Mouse (Mus musculus) heart, postnatal 0 days (tissue): ENCODE measurements around the gene Zfp369. TPM values are rescaled to one million over a fixed set of nuclear protein-coding genes. Genes with fewer than 3 reads are reported as not detected.

ENCODE experiments used
- ATAC-seq: fragments of 200-750 bp; cut with Nextera tagmentation; 2 replicates; pipeline ENCODE4 v1.8.0; 2017; ENCODE audit warnings: low read depth, moderate number of reproducible peaks, moderate library complexity; ENCODE audit not compliant: insufficient read depth
- DNase-seq: peaks from one replicate; pipeline ENCODE4 v3.0.0-alpha.2; 2016; ENCODE audit warnings: low spot score
- H3K27ac ChIP-seq: fragments of 300-500 bp; sonication (generic); 2 replicates; pipeline ENCODE4 v1.5.1; 2014; ENCODE audit warnings: low read depth, mild to moderate bottlenecking
- H3K27me3 ChIP-seq: fragments of 300-500 bp; sonication (generic); 2 replicates; pipeline ENCODE4 v1.6.1; 2014; ENCODE audit warnings: low read length, mixed read lengths; ENCODE audit not compliant: control insufficient read depth, insufficient read depth
- H3K36me3 ChIP-seq: fragments of 300-500 bp; sonication (generic); replicated peaks from 2 replicates; pipeline ENCODE4 v1.6.1; 2014; ENCODE audit warnings: low read length, mixed read lengths; ENCODE audit not compliant: control insufficient read depth, insufficient read depth
- H3K4me1 ChIP-seq: fragments of 300-500 bp; sonication (generic); 2 replicates; pipeline ENCODE4 v1.6.1; 2014; ENCODE audit warnings: antibody characterized with exemption; ENCODE audit not compliant: control insufficient read depth, insufficient read depth
- H3K4me2 ChIP-seq: fragments of 300-500 bp; sonication (generic); 2 replicates; pipeline ENCODE4 v1.6.1; 2014; ENCODE audit warnings: low read depth, mild to moderate bottlenecking, low read length, moderate library complexity
- H3K4me3 ChIP-seq: fragments of 300-500 bp; sonication (generic); 2 replicates; pipeline ENCODE4 v1.5.1; 2014; ENCODE audit warnings: low read depth, low read length
- H3K9ac ChIP-seq: fragments of 300-500 bp; sonication (generic); replicated peaks from 2 replicates; pipeline ENCODE4 v1.6.1; 2014; ENCODE audit warnings: low read depth, low read length, mixed read lengths
- H3K9me3 ChIP-seq: fragments of 300-500 bp; sonication (generic); replicated peaks from 2 replicates; pipeline ENCODE4 v1.6.1; 2016; ENCODE audit warnings: low read length; ENCODE audit not compliant: control insufficient read depth
- CTCF ChIP-seq: IDR thresholded peaks from 2 replicates; pipeline ENCODE4 v1.5.1; 2016; ENCODE audit warnings: antibody characterized with exemption, control low read depth, low read depth
- EP300 ChIP-seq: IDR thresholded peaks from 2 replicates; pipeline ENCODE4 v1.6.1; 2016; ENCODE audit warnings: antibody characterized with exemption, low read depth
- WGBS: fragments of 180-500 bp; shearing (Covaris S2); extraction: QIAGEN DNeasy Blood & Tissue Kit; methylation state at CpG from one replicate; pipeline ENCODE4 v1.1.7; 2014; 5-methylcytosine and 5-hydroxymethylcytosine counted together
- polyA plus RNA-seq: library from polyadenylated mRNA; unstranded; fragments of >200 nt; fragmentation: Nextera tagmentation; extraction: Ambion mirVana; gene quantifications from 2 replicates; pipeline ENCODE4 v1.2.1, GENCODE M21; 2015
- total RNA-seq: library from RNA; depleted of rRNA; stranded (reverse); fragments of >200 nt; gene quantifications from 2 replicates; pipeline ENCODE4 v1.2.3, GENCODE M21; 2014; ENCODE audit warnings: low replicate concordance; rRNA removed

Gene Zfp369
- total RNA-seq (21.1 and 27.6 TPM in 2 replicates), polyA plus RNA-seq (5.2 and 6.2 TPM in 2 replicates)

DNA sequence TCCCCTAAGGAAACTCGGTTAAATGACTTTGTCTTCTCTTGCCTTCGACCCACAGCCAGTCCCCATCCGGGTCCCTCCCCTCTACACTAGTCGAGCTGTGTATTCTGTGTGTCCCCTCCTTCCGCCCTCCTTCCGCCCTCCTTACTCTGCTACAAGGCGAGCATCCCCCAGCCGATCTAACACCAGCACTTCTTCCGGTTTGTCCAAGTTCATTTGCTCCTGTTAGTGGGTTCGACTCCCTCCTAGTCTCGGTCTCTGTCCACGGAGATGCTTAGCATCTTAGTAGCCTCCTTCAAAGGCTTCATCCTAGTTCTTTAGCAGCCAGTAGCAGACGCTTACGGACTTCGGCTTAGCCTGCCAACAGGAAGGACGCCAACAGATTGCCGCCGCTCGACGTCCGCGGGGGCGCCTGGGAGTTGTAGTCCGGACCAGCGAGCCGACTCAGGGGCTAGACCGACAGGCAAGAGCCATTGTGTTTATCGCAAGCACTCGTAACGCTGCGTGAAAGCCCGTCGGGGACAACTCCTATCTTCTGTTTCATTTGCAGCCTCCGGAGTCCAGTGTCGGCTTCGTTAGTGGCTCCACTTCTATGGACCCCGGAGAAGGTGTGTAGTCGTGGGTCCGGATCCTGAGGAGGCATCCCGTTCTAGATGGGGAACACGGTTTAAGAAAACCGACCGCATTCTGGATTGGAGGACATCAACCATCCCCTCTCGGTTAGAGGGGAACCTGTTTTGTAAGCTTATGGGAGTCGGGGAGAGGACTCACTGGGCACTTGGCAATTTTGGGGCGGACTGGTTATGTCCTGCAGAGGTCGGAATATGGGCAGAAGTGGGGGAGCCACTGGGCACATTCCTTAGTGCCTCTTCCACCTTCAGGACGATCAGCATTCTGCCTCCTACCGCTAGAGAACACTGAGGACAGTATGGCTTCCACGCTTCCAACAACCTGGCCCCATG is at the start of gene Zfp369:
Gene Zfp369 (plus strand): TSS at position 432 of the 959 bp plus-strand sequence.
- H3K27me3 ChIP-seq: no peaks in the 10 kb centered on the region
- ATAC-seq: peak; percentile 99
- 0 out of 2 replicates have a peak, but pooled peaks cover 5% of the 10 kb centered on the region for H3K4me1 ChIP-seq
- peak; percentile 95 for DNase-seq
- peak within 1 kb of the TSS; percentile 66 for H3K9ac ChIP-seq
- H3K4me2 ChIP-seq: peak within 1 kb of the TSS; percentile 83
- WGBS: under 1% methylated on average over 50 of the region's 50 CpGs
- H3K9me3 ChIP-seq: no peaks in the 10 kb centered on the region
- H3K36me3 ChIP-seq: no peaks in the 10 kb centered on the region
- 0 out of 2 replicates have a peak, but pooled peaks have one; percentile 47 for TF ChIP-seq EP300
- no peak for TF ChIP-seq CTCF
- peak within 1 kb of the TSS; percentile 88 for H3K27ac ChIP-seq
- H3K4me3 ChIP-seq: peak within 1 kb of the TSS; percentile 77

DNA sequence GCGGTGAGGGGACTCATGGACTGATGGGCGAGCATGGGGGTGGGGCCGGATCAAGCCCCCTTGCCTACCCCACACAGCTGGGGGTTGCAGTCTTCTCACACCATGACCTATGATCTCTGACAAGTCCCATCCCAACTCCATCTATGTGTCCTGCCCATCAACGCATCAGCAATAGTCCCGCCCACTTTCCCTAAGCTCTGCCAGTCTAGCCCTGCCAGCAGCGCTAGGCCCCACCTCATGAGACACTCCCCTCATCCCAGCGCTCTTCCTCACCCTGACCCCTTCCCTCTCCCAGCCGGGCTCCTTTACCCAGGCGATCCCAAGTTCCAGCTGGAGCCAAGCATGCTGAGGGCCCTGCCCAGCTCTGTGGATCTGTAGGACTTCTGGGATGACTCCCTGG is 41.4 kb upstream of the Zfp369 start:
- no peak for DNase-seq
- WGBS: 69% methylated on average over 9 of the region's 9 CpGs
- TF ChIP-seq CTCF (no peak), EP300 (no peak)
- no peaks in the 10 kb centered on the region for H3K9me3 ChIP-seq
- no peak overlapping the region for H3K4me3 ChIP-seq
- H3K27me3 ChIP-seq: no peaks in the 10 kb centered on the region
- no peak overlapping the region for H3K4me2 ChIP-seq
- ATAC-seq: no peak
- H3K9ac ChIP-seq: no peak overlapping the region
- H3K4me1 ChIP-seq: peaks cover 5% of the 10 kb centered on the region
- no peaks in the 10 kb centered on the region for H3K36me3 ChIP-seq
- no peak overlapping the region for H3K27ac ChIP-seq

DNA sequence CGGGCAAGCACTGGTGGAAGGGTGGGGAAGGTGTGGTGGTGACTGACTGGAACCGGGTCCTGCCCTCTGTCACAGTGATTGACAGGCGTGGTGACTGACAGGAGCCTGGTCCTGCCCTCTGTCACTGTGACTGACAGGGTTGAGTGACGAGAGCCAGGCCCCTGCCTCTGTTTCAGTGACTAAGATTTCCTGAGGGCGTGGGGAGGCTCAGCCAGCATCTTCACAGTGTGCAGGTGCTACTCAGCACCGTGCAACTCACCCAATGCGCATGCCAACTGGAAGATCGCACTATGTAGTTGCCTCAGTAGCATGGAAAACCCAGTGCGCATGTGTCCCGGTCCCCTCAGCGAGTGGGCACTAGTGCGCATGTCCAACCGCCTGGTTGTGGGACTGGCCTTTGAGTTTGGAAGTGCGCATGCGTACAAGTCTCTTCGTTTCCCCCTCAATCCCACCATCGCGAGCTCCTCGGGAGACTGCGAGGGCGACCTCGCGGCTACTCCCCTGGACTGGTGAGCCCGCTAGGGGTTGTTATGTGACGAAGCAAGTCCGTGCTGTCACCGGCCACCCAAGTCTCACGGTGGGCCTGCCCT is 38.0 kb upstream of the Zfp369 start:
- TF ChIP-seq EP300 (no peak), CTCF (no peak)
- H3K27me3 ChIP-seq: no peaks in the 10 kb centered on the region
- peak; percentile 91 for ATAC-seq
- DNase-seq: peak; percentile 96
- H3K9me3 ChIP-seq: no peaks in the 10 kb centered on the region
- no peaks in the 10 kb centered on the region for H3K36me3 ChIP-seq
- peak overlapping the region; percentile 66 for H3K9ac ChIP-seq
- H3K27ac ChIP-seq: peak overlapping the region; percentile 97
- H3K4me3 ChIP-seq: peak overlapping the region; percentile 84
- peak overlapping the region; percentile 99 for H3K4me2 ChIP-seq
- WGBS: under 1% methylated on average over 28 of the region's 28 CpGs
- H3K4me1 ChIP-seq: peaks cover 9% of the 10 kb centered on the region

DNA sequence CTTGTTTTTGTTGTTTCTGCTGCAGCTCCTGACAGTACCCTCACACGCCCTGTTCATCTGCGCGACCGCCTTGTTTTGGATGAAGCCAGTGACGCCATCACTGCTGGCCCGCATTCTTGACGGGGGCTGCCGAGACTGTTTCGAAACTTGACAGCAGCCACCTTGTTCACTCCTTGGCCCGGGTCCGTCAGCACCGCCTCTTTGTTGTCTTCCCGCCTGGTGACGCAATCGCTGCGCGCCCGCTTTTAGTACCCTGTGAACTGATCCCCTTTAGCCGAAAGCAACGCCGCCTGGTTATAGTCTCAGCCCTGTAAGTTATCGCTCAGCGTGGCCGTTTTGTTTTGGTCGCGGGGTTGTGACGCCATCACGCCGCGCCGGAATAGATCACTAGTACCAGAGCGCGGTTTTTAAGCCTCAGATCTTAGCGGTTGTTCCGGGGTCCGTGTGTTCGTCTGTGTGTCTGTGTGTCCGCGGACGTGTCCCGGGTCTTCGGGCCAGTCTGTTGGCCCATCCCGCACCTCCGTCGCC is 37.5 kb upstream of the Zfp369 start:
- under 1% methylated on average over 45 of the region's 45 CpGs for WGBS
- no peaks in the 10 kb centered on the region for H3K27me3 ChIP-seq
- peak overlapping the region; percentile 99 for H3K4me2 ChIP-seq
- H3K4me1 ChIP-seq: peaks cover 9% of the 10 kb centered on the region
- 0 out of 2 replicates have a peak, but pooled peaks cover 3% of the 10 kb centered on the region for H3K9me3 ChIP-seq
- peak; percentile 85 for ATAC-seq
- peak overlapping the region; percentile 97 for H3K27ac ChIP-seq
- no peak for TF ChIP-seq EP300
- TF ChIP-seq CTCF: no peak
- peak overlapping the region; percentile 84 for H3K4me3 ChIP-seq
- no peaks in the 10 kb centered on the region for H3K36me3 ChIP-seq
- peak overlapping the region; percentile 66 for H3K9ac ChIP-seq
- peak; percentile 76 for DNase-seq

DNA sequence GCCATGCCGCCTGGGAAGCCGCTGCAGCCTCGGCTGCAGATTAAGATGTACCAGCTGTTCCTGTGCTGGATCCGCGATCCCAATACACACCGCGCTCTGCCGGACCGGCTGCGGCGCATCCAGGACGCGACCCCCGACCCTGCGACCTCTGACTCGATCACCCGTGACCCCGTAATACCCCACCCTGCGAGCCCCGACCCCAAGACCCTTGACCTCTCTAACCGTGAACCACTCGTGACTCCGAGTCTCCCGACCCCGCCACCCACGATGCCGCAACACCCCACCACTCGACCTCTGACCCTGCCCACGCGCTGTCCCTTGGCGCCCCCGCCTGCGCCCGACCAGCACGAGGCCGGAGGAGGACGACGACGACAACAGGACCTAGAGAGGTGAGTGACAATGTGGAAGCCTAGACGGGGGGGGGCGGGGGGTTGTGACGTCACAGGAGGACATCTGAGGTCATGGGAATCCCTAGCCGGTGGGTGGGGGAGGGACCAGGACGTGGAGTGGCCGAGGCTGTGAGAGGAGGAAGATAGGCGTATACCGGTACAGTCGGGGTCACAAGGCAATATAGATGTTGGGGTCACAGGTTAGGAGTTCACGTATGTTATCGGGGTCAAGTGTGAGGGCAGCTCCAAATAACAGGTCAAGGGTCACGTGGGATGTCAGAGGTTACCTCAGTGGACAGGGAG is 36.8 kb upstream of the Zfp369 start:
- DNase-seq (no peak), ATAC-seq (peak; percentile 7; the same call in 1 of the 2 replicates)
- Histone ChIP-seq H3K27ac (peak overlapping the region; percentile 97), H3K36me3 (no peaks in the 10 kb centered on the region), H3K4me2 (peak overlapping the region; percentile 99), H3K27me3 (no peaks in the 10 kb centered on the region), H3K4me3 (peak overlapping the region; percentile 84), H3K9ac (peak overlapping the region; percentile 66), H3K9me3 (peaks cover 3% of the 10 kb centered on the region; the same call in 1 of the 2 replicates), H3K4me1 (peaks cover 9% of the 10 kb centered on the region)
- 2% methylated on average over 51 of the region's 51 CpGs for WGBS
- TF ChIP-seq CTCF (no peak), EP300 (no peak)
